Mouse (Mus musculus) layer of hippocampus, postnatal 36 days (tissue): Measurements from ENCODE around the gene Zfp217. TPM values are rescaled to one million over a fixed set of nuclear protein-coding genes. Genes with fewer than 3 reads are reported as not detected.
"Not testable (repeated sequence)": the region's sequence is repeated elsewhere in the genome, so short reads cannot be mapped to it uniquely, and the experiment has no call there.

Experiments
- DNase-seq, 2 experiments: peaks; one replicate each; pipeline ENCODE4 v3.0.0; 2022
- total RNA-seq, 2 experiments: library from RNA; stranded (reverse); gene quantifications; 2 replicates each; pipeline ENCODE4 v1.2.3; 2021

Zfp217 gene
- 1 to 10 TPM; 2.3 to 2.5 TPM for total RNA-seq

GRCm38 (mm10) chr2:170147661-170148153 lies at the start of gene Zfp217:
Gene Zfp217, minus strand, starts transcription at chr2:170148103.
- no peak for DNase-seq

- no peak for DNase-seq
Observed at GRCm38 (mm10) chr2:170195542-170196089, 47.7 kb upstream of the Zfp217 start.

- no peak for DNase-seq
Observed at GRCm38 (mm10) chr2:170194845-170195244, 46.9 kb upstream of the Zfp217 start.

GRCm38 (mm10) chr2:170193850-170194249 lies 45.9 kb upstream of the Zfp217 start:
- no peak for DNase-seq

GRCm38 (mm10) chr2:170193211-170193610 lies 45.3 kb upstream of the Zfp217 start:
- no peak for DNase-seq

GRCm38 (mm10) chr2:170192731-170193149 lies 44.8 kb upstream of the Zfp217 start:
- no peak for DNase-seq

- DNase-seq = no peak
Observed at GRCm38 (mm10) chr2:170188721-170189120, 40.8 kb upstream of the Zfp217 start.

- no peak for DNase-seq
Observed at GRCm38 (mm10) chr2:170185137-170185837, 37.4 kb upstream of the Zfp217 start.

GRCm38 (mm10) chr2:170184175-170184983 lies 36.5 kb upstream of the Zfp217 start:
- DNase-seq = peak; percentile 31 to 35

GRCm38 (mm10) chr2:170183851-170184174 lies 35.9 kb upstream of the Zfp217 start:
- DNase-seq = no peak

GRCm38 (mm10) chr2:170181862-170182261 lies 34.0 kb upstream of the Zfp217 start:
- DNase-seq = no peak

- DNase-seq = not testable (repeated sequence)
Observed at GRCm38 (mm10) chr2:170180769-170181168, 32.9 kb upstream of the Zfp217 start.

- DNase-seq = no peak
Observed at GRCm38 (mm10) chr2:170179317-170179716, 31.4 kb upstream of the Zfp217 start.

GRCm38 (mm10) chr2:170177323-170177722 lies 29.4 kb upstream of the Zfp217 start:
- DNase-seq = no peak

- no peak for DNase-seq
Observed at GRCm38 (mm10) chr2:170176284-170176926, 28.5 kb upstream of the Zfp217 start.

GRCm38 (mm10) chr2:170175661-170176150 lies 27.8 kb upstream of the Zfp217 start:
- DNase-seq = no peak

- no peak for DNase-seq
Observed at GRCm38 (mm10) chr2:170175190-170175589, 27.3 kb upstream of the Zfp217 start.

- no peak for DNase-seq
Observed at GRCm38 (mm10) chr2:170169062-170169461, 21.2 kb upstream of the Zfp217 start.

GRCm38 (mm10) chr2:170165649-170166048 lies 17.7 kb upstream of the Zfp217 start:
- DNase-seq = no peak

GRCm38 (mm10) chr2:170163671-170164462 lies 16.0 kb upstream of the Zfp217 start:
- DNase-seq = no peak

GRCm38 (mm10) chr2:170159795-170160568 lies 12.1 kb upstream of the Zfp217 start:
- no peak for DNase-seq
